Mouse (Mus musculus) ES-Bruce4 (cell line): ENCODE results near the gene Dbp. TPM values are rescaled to one million over a fixed set of nuclear protein-coding genes. Genes with fewer than 3 reads are reported as not detected.

ENCODE experiments used
- H3K27ac ChIP-seq: 2 replicates; pipeline ENCODE4 v1.5.1; 2012; ENCODE audit warnings: low read length, inconsistent platforms; ENCODE audit not compliant: insufficient read depth
- H3K27me3 ChIP-seq: 2 replicates; pipeline ENCODE4 v1.6.1; 2012; ENCODE audit warnings: mild to moderate bottlenecking, low read length, inconsistent platforms; ENCODE audit not compliant: control insufficient read depth, poor library complexity, insufficient read depth, severe bottlenecking
- H3K36me3 ChIP-seq: 2 replicates; pipeline ENCODE4 v1.6.1; 2012; ENCODE audit warnings: inconsistent platforms, mild to moderate bottlenecking, low read length, moderate library complexity; ENCODE audit not compliant: control insufficient read depth, poor library complexity, insufficient read depth, severe bottlenecking
- H3K4me1 ChIP-seq: one replicate; pipeline ENCODE4 v1.8.1; 2011; ENCODE audit warnings: low read length; ENCODE audit not compliant: control insufficient read depth, insufficient read depth
- H3K4me3 ChIP-seq: 2 replicates; pipeline ENCODE4 v1.5.1; 2011; ENCODE audit warnings: low read depth, mild to moderate bottlenecking, low read length
- H3K9ac ChIP-seq: 2 replicates; pipeline ENCODE4 v1.6.1; 2012; ENCODE audit warnings: low read depth, mild to moderate bottlenecking, inconsistent platforms; ENCODE audit not compliant: poor library complexity, severe bottlenecking
- H3K9me3 ChIP-seq: replicated peaks from 2 replicates; pipeline ENCODE4 v1.6.1; 2012; ENCODE audit warnings: mild to moderate bottlenecking, low read length, inconsistent platforms; ENCODE audit not compliant: control insufficient read depth, poor library complexity, insufficient read depth, severe bottlenecking
- CTCF ChIP-seq: IDR thresholded peaks from one replicate; pipeline ENCODE4 v1.8.1; 2011; ENCODE audit warnings: low read depth, low read length
- EP300 ChIP-seq: IDR thresholded peaks from 2 replicates; pipeline ENCODE4 v1.6.1; 2011; ENCODE audit warnings: low read depth, low read length; ENCODE audit not compliant: insufficient read depth
- POLR2A ChIP-seq: IDR thresholded peaks from one replicate; pipeline ENCODE4 v1.8.1; 2011; ENCODE audit warnings: low read length; ENCODE audit not compliant: insufficient read depth
- polyA plus RNA-seq: library from polyadenylated mRNA; stranded (reverse); fragments of >200 nt; gene quantifications from 2 replicates; pipeline ENCODE4 v1.2.4, GENCODE M21; 2011; ENCODE audit warnings: low read depth; ENCODE audit not compliant: missing spikeins, insufficient read depth, insufficient read length

Dbp gene
- polyA plus RNA-seq, 1 experiment = 6.9 TPM

DNA sequence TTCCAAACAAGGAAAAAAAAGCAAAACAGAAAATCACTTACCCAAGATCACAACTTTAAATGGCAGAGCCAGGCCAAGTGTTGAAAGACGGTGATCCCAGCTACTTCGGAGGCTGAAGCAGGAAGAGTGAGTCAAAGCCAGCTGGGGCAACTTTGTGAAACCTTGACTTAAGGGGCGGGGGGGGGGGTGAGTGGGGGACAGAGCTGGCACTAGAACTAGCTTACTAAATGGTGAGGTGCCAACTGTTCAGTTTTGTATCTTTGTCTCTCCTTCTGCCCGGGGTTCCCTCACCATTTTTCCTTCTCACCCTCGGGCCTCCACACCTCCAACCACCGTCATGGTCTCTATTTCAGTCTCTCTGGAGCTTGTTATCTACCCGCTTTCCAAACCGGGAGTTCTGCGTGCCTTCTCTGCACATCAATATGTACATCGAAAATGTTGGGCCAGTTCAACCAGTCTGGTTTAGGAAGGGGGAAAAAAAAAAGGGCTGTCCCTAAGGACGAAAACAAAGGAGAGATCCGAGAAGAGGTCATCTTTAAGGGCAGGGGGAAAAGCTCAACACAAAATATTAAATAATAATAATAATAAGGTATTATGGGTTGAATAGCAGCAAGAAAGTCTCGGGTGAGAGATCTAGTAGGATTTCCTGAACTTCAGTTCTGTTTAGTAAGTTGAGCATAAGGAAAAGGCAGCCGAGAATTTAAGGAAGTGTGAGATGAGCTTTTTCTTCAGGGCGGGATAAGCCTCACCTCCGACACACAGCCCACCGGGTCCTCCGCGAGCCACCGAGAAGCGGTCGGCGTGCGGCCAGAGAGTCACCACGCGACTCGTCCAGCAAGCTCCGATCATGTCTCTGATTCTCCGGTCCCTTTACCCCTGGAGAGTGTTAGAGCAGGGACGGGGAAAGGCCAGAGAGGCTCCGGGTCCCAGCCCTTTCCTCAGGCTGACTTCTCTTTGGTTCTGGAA, 12.3 kb downstream of the Dbp start:
- H3K36me3 ChIP-seq = peaks cover 33% of the 10 kb centered on the region

DNA sequence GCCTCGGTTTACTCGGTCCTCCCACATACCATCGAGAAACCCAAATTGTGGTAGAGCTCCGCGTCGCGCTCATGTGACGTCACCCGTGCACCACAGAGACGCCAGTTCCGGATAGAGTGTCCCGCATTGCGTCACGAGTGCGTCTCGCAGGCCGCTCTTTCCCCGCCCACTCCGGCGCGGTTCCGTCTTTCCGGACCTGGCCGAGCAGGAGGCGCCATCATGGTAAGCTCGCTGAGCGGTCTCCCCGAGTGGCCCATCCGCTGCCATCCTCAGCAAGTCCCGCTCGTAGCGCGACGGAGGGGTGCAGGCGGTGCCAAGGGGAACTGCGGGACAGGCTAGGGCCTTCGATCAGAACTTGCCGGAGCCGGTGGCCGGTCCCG, 13.0 kb downstream of the Dbp start, which contains the start of gene Sphk2:
TSS of gene Sphk2 (minus strand) at position 85 of the 380 bp plus-strand sequence.
- peaks cover 32% of the 10 kb centered on the region for H3K36me3 ChIP-seq
- H3K27ac ChIP-seq = peak within 1 kb of the TSS; percentile 45
- H3K4me3 ChIP-seq = peak within 1 kb of the TSS; percentile 93
- H3K9me3 ChIP-seq = no peaks in the 10 kb centered on the region
- peak; percentile 85 for TF ChIP-seq EP300
- TF ChIP-seq POLR2A = peak; percentile 83
- TF ChIP-seq CTCF = no peak
- H3K9ac ChIP-seq = peak within 1 kb of the TSS; percentile 90
- H3K4me1 ChIP-seq = no peaks in the 10 kb centered on the region
- H3K27me3 ChIP-seq = no peaks in the 10 kb centered on the region

More for the DNA sequence above, 12.3 kb downstream of the Dbp start:
- no peaks in the 10 kb centered on the region for H3K9me3 ChIP-seq
- H3K4me3 ChIP-seq = peak overlapping the region; percentile 88
- H3K9ac ChIP-seq = peak overlapping the region; percentile 57
- H3K27me3 ChIP-seq = no peaks in the 10 kb centered on the region
- no peak overlapping the region for H3K27ac ChIP-seq
- no peak for TF ChIP-seq CTCF
- TF ChIP-seq EP300 = no peak
- no peak for TF ChIP-seq POLR2A
- H3K4me1 ChIP-seq = no peaks in the 10 kb centered on the region

DNA sequence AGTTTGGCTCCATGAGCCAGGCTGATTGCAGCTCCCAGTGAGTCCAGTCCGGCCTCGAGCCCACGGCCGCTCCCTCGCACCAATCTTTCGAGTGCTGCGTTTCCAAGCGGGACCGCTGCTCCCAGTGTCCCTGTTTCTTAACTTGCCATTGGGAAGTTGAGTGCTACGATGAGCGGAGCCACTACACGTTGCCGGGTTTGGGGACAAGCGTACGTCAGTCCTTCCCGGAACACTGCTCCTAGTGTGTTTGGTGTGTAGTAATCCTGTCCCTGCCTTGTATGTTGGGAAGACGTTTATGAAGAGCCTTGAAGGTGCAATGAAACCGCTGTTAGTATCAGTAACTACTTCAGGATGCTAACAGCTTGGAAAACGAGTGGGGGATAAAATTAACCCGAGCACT, 13.4 kb downstream of the Dbp start:
- no peaks in the 10 kb centered on the region for H3K27me3 ChIP-seq
- TF ChIP-seq CTCF (no peak), POLR2A (no peak), EP300 (no peak)
- no peaks in the 10 kb centered on the region for H3K4me1 ChIP-seq
- peak overlapping the region; percentile 45 for H3K27ac ChIP-seq
- no peaks in the 10 kb centered on the region for H3K9me3 ChIP-seq
- H3K9ac ChIP-seq = peak overlapping the region; percentile 90
- peak overlapping the region; percentile 93 for H3K4me3 ChIP-seq
- peaks cover 28% of the 10 kb centered on the region for H3K36me3 ChIP-seq

DNA sequence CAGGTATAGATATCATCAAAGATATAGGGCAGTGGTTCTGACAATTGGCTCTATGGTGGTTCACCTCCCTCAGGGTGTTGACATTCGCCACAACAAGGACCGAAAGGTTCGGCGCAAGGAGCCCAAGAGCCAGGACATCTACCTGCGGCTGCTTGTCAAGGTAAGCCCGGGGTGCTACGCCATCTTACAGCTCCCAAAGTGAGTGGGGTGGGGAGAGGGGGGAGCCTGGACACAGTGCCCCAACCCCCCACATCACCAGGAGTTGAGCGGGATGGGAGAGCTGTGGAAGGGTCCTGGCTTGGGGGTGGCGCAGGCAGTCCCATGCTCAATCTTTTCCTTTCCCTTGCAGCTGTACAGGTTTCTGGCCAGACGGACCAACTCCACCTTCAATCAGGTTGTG, 14.3 kb downstream of the Dbp start:
- Histone ChIP-seq H3K9ac (peak overlapping the region; percentile 90), H3K27me3 (no peaks in the 10 kb centered on the region), H3K4me3 (peak overlapping the region; percentile 93), H3K4me1 (no peaks in the 10 kb centered on the region), H3K36me3 (peaks cover 32% of the 10 kb centered on the region), H3K27ac (no peak overlapping the region), H3K9me3 (no peaks in the 10 kb centered on the region)
- no peak for TF ChIP-seq CTCF
- no peak for TF ChIP-seq EP300
- TF ChIP-seq POLR2A = no peak

DNA sequence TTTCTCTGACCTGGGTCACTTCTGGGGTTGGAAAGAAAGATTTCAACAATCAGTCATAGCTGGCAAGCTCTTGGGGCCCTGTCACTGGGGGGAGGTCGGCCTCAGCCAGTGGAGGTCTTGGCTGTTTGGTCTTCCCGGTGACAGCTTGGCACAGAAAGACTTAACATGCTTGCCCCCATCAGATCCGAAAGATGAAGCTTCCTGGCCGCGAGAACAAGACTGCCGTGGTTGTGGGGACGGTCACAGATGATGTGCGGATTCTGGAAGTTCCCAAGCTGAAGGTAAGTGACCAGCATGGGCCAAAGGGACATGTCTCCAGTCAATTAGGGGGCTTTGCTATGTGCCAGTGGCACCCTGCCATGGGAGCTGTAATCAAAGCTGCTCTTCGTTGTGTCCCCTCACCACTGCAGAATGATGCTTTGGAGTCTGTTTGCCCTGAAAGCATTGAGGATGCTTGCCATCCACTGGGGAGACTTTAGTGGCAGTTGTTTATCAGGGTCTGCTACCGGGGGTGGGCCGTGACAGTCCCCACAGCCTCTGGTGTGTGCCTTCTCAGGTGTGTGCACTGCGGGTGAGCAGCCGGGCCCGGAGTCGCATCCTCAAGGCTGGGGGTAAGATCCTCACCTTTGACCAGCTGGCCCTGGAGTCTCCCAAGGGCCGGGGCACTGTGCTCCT, 15.0 kb downstream of the Dbp start:
- no peak for TF ChIP-seq EP300
- TF ChIP-seq POLR2A = no peak
- TF ChIP-seq CTCF = no peak
- no peaks in the 10 kb centered on the region for H3K27me3 ChIP-seq
- no peaks in the 10 kb centered on the region for H3K4me1 ChIP-seq
- peak overlapping the region; percentile 93 for H3K4me3 ChIP-seq
- H3K27ac ChIP-seq = no peak overlapping the region; the same call in 1 of the 2 replicates
- H3K36me3 ChIP-seq = peaks cover 32% of the 10 kb centered on the region
- H3K9me3 ChIP-seq = no peaks in the 10 kb centered on the region
- peak overlapping the region; percentile 90 for H3K9ac ChIP-seq
